Mouse (Mus musculus): Measurements from ENCODE around the gene Kcnj4.
"Not testable (repeated sequence)": the region's sequence is repeated elsewhere in the genome, so short reads cannot be mapped to it uniquely, and the experiment has no call there.

The Kcnj4 gene

DNA sequence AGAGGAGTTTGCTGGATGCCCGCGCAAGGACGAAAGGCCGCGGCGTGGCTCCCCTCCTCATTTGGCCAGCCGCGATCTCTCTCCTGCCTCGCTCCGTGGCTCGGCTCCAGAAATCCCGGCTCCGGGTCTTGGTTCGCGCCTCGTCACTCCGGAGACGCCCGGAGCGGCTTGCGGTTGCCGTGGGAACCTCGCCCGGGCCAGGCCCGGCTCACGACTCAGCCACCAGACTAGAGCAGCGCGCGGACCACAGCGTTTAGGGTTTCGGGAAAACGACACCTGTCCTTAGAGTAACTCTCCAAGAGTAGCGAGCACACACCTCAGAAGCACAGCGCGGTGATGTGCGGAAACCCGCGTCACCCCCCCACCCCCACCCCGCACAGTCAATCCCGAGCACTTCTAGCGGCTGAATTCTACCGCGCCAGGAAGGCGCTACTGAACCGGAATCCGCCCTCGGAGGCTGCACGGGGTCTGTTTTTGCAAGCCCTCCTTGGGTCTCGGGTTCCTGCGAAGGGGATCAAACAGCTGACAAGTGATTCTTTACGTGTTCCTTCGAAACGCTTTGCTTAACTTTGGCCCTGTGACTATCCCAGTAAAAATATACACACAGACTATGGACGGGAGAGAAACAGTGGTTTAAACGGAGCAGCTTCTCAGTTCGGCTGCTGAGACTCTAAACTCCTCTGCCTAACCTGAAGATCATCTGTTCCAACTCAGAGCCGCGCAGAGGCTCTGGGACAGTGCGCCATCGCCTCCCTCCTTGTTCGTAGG is 6.7 kb upstream of the Kcnj4 start:
- peak; percentile 73 for DNase-seq (ENCODE audit: low read depth, low spot score)

DNA sequence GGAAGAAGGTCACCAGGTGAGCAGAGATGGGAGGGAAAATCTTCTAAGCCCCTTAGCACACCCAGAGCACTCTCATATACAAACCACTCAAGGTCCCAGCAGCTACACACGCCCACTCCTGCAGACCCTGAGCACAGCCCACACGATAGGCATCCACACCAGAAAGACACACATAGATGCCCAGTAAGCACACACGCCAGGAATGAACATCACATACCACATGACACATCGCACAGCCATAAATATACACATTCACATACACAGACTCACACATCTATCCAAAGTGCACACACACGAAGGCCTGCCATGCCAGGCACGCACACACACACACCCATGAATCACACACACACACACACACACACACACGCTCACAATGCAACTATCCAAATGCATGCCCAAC is 5.4 kb upstream of the Kcnj4 start:
- DNase-seq (ENCODE audit: low read depth, low spot score), result no peak

DNA sequence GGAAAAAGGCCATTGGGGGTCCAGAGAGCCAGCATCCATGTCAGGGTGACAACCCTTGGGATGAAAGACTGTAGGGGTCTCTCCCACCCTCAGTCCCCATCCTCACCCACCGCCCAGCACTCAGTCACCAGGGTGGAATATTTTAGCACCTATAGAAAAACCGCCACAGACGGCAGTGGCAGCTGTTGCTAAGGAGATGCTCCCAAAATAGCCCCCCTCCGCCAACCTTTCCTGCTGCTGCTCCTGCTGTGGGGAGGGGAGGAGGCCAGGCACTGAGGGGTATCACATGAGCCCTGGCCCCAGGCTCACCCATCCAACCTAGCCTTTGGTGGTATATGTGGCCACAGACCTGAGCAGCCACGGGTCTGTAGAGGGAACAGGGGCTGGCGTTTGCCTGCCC is 5.0 kb upstream of the Kcnj4 start:
- no peak for DNase-seq (ENCODE audit: low read depth, low spot score)

DNA sequence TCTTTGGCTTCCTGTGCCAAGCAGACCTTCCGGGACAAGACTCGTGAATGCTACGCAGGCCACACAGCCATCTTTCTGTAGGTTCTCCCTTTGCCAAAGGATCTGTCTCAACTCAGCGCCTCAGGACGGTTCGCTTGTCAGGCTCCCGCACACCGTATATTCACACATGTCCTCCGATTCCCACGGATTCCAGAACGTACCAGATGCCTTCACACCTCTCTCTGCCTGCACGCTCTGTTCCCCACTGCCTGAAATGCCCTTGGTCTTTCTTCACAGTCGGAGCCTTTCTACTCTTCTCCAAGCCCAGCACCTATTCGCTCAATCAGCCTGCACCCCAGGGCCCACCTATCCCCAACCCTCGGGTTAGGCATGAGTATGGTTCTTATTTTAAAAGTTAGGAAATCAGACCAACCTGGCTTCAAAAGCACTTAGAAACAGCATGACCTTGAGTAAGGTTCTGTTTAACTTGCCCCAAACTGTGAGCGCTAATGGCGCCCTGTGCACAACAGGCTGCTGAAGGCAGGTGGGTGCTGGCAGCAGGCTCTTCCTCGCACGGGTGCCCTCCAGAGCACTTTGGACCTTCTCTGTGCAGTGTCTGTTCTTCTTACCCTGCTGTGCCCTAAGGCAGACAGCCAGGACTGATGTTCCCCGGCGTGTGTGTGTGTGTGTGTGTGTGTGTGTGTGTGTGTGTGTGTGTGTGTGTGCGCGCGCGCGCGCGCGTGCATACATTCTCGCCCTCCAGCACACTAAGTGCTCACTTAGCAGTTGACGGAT is 2.2 kb upstream of the Kcnj4 start:
- DNase-seq (ENCODE audit: low read depth, low spot score), result no peak

DNA sequence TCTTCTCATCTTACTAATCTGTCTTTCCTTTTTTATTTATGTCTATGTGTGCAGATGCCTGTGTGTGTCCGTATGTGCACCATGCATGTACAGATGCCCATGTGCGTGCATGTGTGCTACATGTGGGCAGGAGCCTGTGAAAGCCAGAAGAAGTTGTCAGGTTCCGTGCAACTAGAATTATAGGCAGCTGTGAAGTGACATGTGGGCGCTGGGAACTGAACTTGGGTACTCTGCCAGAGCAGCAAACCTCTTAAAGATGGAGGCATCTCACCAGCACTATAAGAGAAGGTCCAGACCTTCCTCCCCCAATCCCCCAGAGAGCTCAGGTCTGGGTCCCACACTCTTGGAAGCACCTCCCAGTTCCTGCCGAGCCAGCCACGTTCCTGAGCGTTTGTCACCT is 1.4 kb upstream of the Kcnj4 start:
- no peak for DNase-seq (ENCODE audit: low read depth, low spot score)

DNA sequence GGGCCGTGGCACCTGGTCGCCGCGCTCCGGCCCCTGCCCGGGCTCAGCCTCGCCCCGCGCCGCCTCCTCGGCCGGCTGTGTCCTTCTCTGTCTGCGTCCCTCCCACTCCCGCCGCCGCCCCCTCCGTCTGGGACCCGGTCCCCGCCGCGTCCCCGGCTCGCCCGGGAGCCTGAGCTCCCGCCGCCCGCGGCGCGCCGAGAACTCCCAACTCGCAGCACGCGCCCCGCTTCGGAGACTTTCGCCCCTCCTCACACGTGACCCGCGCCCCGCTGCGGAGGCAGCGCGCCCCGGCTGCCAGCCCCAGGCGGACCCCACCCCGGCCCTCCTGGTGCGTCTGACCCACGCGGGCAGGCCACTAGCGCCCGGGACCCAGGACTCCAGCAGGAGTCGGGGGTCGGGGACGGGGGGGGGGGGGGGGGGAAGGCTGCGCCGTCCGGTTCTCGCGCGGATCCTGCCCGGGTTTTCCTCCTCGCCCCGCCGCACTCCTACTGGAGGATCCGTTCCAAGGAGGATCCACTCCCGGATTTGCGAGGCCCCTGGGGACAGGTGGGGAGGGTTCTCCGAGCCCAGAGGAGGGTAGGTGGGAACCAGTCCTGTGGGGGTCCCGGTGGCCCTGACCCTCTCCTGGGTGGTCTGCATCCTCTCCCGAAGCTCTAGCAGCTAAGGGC is 709 bp upstream of the Kcnj4 start:
- DNase-seq (ENCODE audit: low read depth, low spot score), result peak; percentile 61

DNA sequence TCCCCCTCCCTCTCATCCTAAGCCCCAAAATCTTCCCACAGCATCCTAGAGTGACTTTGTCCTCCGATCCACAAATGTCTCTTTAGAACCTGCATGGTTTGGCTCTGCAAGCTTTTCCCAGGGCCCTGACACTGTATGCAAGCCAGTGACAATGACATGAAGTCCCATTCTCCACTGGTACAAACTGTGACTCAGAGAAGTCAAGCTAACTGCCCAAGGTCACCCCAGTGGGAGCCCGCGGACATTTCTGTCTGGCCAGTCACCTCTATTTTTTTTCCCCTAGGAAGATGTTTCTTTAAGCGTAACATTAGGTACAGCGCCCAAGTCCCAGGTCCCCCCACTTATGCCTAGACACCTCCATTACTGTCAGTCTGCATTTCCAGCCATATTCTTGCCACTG is 1.6 kb downstream of the Kcnj4 start:
- DNase-seq (ENCODE audit: low read depth, low spot score), result no peak

DNA sequence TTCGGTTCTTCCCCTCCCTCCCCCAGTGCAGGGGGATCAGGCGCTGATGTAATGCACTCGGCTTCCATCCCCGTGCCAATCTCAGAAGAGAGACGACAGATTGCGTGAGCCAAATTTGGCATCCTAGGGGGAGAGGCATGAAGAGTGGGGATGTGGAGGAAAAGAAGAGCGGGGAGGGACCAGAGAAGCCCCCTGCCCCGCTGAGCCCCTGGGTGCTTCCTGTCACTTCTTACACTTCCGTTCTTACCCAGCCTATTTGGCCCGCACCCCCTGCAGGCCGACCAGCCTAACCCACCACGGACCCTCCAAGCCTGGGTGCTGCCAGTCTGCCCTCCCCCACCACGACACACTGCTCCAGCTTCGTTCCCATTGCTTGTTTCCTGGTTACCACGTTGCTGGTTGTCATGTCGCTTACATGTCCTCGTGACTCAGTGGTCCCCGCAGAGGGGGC is 2.1 kb downstream of the Kcnj4 start:
- no peak for DNase-seq (ENCODE audit: low read depth, low spot score)

DNA sequence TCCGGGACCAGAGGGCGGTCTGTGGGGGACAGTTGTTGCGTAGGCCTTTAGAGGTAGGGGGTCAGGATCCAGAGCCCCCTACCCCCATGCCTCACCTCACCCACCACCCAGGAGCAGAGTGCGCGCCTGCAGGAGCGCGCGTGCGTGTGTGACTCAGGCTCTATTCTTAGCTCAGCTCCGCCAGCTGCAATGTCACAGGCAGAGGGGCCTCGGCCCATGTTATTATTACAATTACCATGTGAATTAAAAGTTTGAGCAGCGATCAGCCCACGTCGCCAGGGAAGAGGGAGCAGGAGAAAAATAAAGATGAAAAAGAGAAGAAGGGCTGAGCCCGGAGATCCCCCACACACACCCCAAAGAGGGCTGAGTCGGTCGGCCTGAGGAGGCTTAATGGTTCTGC is 4.9 kb downstream of the Kcnj4 start:
- no peak for DNase-seq (ENCODE audit: low read depth, low spot score)

DNA sequence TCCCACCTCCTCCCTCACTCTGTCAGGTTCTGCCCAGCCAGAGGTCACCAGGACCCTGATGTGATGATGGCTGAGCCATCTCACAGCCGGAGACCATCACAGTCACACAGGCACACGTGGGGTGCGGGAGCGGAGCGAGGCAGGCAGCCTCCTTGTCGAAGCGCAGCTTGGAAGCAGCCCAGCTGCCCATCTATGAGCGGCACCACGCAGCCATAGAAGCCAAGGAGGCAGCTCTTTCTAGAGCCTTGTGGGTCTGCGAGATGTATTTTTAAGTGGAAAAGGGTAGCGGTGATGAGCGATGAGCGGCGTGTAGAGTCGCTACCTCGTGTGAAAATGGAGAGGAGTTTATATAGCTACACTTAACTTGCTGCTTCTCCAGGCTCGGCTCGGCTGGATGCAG is 11.5 kb downstream of the Kcnj4 start:
- DNase-seq (ENCODE audit: low read depth, low spot score), result no peak

DNA sequence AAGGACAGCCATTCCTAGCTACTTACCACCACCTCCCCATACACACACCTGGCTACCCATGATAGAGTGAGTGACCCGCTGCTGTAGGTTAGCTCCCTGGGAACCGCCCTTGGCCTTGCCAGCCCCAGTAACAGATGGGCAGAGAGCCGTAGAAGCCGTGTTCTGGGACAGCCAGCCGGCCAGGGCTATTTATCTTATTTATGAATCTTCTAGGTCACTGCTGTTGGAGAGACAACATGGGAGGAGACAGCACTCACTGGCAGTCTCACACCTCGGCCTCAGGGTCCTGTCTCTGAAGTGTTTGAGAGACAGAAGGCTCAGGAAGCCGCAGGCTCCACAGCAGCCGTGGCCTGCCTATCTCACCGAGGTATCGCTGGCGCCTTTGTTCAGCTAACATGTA is 15.6 kb downstream of the Kcnj4 start:
- no peak for DNase-seq (ENCODE audit: low read depth, low spot score)

DNA sequence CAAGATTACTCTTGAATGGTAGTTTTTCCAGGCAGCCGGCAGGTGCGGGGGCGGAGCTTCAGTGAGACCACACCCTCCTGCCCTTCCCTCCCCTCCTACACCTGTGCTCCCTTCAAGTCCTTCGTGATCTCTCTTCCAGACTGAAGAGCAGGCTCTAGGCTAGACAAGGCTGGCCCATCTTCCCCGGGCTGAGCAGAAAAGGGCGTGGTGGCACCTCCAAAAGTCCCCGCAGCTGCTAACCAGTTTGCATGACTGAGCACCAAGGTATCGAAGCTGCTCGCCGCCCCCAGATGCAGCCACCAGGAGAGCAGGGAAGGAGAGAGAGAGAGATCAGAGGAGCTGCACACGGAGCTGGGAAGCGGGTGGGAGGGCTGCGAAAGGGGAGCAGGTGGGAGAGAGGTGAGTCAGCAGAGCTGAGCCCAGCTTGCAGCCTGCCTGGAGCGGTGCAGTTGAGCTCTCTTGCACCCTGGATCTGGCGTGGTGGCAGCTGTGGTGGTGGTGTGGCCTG is 23.8 kb downstream of the Kcnj4 start:
- no peak for DNase-seq (ENCODE audit: low read depth, low spot score)

DNA sequence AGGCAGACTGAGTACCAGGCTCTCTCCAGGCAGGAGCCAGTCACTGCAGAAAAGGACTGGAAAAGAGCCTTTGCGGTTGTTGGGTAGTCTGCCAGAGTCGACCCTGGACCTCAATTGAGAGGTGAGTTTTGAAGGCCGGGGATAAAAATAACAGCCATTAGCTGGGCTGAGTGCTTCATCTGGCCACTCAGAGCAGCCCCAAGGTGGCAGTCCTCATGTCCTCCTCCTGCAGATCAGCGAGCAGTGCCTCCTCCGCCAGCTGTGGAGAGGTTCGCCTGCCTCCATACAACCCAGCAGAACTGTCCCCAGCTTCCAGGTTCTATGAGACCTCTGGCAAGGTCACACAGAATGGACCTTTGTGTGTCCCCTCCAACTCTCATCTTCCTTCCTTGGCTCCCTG is 27.8 kb downstream of the Kcnj4 start:
- no peak for DNase-seq (ENCODE audit: low read depth, low spot score)

DNA sequence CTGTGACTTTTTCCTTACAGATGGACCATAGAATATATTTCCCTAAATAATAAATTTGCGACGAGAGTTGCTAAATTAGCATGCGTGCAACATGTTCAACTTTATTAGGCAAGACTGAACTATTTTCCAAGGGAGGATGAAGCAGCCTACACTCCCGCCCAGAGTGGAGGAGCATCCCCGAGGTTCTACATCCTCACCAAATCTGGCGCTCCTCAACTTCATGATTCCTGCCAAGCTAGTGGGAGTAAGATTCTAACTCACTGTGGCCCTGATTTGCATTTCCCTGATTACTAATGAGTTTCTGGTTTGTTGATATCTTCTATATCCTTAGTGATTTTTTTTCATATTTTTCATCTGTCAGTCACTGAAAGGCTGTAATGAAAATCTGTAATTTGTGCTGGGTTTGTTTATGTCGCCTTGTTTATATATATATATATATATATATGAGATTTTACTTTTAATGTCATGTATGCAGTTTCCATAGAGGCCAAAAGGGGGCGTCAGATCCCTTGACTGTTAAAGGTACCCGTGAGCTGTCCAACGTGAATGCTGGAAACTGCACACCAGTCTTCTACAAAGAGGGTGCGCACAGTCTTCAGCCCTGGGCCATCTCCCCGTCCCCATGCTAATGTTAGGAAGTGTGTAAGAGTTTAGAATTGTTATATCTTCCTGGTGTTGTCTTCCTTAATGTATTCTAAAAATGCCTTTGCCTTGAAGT is 31.2 kb downstream of the Kcnj4 start:
- no peak for DNase-seq (ENCODE audit: low read depth, low spot score)

DNA sequence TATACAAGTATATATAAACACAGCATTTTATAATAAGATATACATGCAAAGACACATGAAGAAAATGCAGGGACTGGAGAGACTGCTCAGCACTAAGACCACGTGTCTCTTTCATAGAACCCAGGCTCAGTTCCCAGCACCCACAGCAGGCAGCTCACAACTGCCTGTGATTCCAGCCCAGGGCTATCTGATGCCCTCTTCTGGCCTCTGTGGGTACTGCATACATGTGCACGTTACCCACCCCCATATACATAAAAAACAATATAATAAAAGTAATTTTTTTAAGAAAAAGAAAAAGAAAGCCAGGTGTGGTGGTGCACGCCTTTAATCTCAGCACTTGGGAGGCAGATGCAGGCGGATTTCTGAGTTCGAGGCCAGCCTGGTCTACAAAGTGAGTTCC is 32.0 kb downstream of the Kcnj4 start:
- DNase-seq (ENCODE audit: low read depth, low spot score), result no peak

DNA sequence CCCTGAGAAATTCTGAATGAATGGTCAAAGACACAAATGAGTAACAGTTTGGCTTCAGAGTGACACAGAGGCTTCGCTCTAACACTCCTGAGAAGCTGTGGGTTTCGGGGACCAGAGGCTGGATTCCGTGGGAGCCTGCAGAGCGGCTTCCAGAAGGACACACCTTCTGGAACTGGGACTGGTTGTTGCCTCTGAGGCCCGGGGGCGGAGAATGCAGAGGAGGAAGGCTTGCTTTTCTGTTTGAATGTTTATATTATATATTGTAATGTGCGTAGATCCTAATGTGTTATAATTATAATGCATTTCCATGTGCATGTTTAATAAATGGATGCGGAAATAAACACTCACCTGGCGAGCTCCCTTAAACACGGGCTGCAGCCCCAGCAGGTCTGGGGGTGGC is 33.9 kb downstream of the Kcnj4 start:
- no peak for DNase-seq (ENCODE audit: low read depth, low spot score)

DNA sequence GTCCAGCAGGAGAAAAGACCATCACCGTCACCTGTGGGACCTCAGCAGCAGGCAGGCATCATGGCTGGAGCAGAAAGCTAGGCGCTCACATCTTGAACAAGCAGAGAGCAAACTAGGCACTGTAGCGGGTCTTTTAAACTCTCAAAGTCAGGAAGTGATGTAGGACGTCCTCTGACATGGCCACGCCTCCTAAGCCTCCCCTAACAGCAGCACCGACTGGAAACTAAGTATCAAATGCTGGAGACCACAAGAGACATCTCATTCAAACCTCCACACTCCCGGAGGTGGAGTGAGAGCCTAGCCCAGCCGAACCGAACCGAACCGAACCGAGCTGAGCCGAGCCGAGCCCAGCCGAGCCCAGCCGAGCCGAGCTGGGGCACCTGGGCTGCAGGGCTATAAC is 34.5 kb downstream of the Kcnj4 start:
- DNase-seq (ENCODE audit: low read depth, low spot score), result no peak

DNA sequence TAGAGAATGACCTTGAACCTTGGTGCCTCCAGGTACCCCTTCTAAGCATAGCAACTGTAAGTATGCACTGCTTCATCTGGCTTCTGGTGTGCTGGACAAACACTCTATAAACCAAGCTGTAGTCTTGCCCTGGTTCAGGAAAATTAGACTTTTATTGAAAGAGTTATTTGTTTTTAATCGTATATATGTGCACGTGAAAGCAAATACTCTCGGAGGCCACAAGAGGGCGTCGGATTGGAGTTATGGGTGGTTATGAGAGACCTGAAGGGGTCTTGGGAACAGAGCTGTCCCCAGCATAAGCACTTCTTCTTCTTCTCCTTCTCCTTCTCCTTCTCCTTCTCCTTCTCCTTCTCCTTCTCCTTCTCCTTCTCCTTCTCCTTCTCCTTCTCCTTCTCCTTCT is 35.5 kb downstream of the Kcnj4 start:
- no peak for DNase-seq (ENCODE audit: low read depth, low spot score)

DNA sequence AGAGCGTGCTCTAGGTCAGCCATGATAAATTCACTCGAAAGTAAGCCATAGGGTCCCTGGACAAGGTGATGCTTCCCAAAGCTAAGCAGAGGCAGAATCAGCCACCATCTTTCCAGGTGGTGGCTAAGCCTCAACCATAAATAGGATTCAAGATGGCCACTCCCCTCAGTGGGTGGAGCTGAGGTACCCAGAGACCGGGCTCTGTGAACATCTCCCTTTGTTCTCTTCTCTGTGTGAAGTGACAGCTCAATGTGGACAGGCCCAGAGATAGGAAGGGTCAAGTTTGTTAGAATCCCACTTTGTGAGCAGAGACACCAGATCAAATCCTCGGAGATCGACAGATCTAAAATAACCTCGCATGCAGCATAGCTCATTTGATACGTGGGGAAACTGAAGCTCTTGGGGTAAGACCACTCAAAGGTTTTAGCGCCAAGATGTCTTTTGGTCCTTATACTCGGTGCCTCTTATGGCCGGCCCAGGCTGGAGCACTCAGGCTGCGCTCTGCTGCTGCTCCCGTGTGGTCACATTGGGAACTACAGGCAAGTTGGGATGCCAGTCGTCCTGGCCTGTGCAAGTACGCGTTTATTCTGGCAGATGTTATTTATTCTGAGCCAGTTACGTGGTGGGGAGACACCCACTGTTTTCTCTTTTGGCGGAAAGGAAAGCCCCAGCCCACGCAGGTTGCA is 38.3 kb downstream of the Kcnj4 start:
- peak; percentile 72 for DNase-seq (ENCODE audit: low read depth, low spot score)

DNA sequence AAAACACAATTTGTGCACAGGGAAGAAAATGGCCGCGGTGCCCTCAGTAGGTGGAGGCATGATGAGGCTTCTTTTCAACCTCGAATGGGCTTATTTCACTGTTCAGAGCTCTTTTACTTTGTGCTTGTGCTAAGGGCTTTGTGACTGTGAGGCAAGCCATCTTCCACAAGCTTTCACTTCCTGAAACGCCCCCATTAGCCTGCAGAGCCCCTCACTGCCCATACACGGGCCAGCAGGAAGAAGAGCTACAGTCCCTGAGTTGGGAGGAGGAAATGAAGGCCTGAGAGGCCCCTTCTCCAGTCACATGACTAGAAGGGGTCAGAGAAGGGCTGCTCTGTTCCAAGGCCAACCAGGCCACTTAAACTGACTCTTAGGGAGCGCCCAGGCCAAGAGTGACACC is 48.5 kb downstream of the Kcnj4 start:
- no peak for DNase-seq (ENCODE audit: low read depth, low spot score)

DNA sequence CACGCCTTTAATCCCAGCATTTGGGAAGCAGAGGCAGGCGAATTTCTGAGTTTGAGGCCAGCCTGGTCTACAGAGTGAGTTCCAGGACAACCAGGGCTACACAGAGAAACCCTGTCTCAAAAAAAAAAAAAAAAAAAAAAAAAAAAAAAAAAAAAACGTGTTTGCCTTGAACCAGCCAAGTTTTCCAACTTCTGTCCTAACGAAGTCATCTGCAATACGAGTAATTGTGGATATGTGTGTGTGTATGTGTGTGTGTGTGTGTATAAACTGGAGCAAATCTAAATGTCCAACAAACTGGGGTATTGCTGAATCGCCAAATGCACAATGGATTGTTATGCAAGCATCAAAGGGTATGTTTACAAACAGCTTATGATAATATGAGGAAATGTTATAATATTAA is 48.9 kb downstream of the Kcnj4 start:
- DNase-seq (ENCODE audit: low read depth, low spot score), result not testable (repeated sequence)
